Mouse (Mus musculus) cerebellum, postnatal 4 days (tissue): ENCODE results near the gene Tnc.

ENCODE experiments used
- DNase-seq, 2 experiments: peaks; one replicate each; pipeline ENCODE4 v3.0.0; 2022; ENCODE audit warnings: low spot score in 2 of 2, mixed read lengths in 1 of 2

Gene Tnc

DNA sequence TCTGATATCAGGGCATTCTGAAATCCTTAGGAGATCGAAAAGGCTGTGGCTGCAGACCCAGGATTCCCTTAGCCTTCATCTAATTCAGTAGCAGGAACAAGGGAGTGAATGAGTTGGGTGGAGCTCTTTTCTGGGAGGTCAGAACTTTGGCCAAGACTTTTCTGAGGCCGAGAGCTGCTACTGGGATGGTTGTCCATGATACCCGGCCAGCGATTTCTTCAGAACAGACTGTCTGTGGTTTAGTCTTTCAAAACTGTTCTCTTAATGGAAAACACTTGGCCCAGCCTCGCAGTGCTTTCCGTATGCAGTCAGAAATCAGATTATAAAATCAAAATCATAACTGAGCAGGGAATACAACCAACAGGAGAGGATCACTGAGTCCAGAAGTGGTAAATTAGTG lies 21.2 kb downstream of the Tnc start:
- no peak for DNase-seq

- no peak for DNase-seq
Observed at GRCm38 (mm10) chr4:64024041-64024779, 22.6 kb downstream of the Tnc start.

DNA sequence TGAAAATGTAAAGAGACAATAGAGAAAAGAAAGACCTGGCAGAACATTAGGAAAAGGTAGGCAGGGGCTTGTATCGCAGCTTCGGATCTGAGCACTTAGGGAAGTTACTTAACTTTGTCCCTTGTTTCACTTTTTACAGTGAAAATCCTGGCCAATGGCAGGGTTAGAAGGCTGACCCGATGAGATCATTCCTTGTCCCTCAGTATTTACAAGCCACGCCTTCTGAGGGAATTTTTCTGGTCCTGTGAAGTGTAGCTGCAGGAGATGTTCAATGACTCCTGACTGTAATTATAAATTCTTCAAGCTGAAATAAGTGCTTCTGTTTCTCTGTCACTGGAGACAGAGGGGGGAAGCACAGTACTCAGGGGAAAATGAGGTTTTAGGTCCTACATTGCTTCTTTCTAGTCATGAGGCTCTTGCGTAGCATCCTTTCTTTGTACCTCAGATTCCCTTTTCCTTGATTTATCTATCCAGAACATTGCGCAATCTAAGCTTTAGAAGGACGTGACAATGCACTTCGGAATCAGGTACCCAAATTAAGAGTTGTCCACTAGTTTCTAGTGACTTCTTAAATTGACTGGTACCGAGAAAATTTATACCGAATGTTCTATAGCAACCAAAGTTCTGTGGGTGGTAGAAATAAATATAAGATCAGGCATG lies 25.8 kb downstream of the Tnc start:
- no peak for DNase-seq

DNA sequence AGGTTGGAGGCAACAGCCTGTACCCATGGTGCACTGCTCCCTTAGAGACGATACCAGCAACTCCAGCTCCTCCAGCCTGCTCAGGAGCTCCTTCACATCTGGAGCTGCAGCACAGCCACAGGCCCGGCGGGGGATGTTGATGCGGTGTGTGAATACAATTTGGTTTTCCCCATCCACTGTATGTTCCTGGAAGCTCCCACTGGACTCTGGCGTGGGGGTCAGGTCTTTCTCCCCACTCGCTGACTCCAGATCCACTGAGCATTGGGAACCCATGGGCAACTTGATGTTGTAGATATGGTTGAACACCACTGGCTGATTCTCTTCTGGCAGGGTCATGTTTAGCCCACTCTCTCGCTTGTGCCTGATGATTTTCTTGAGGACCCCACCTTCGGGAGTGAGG lies 26.7 kb downstream of the Tnc start:
- no peak for DNase-seq

GRCm38 (mm10) chr4:64011308-64011707 lies 35.5 kb downstream of the Tnc start:
- no peak for DNase-seq

- DNase-seq = no peak
Observed at GRCm38 (mm10) chr4:64009936-64010335, 36.9 kb downstream of the Tnc start.

DNA sequence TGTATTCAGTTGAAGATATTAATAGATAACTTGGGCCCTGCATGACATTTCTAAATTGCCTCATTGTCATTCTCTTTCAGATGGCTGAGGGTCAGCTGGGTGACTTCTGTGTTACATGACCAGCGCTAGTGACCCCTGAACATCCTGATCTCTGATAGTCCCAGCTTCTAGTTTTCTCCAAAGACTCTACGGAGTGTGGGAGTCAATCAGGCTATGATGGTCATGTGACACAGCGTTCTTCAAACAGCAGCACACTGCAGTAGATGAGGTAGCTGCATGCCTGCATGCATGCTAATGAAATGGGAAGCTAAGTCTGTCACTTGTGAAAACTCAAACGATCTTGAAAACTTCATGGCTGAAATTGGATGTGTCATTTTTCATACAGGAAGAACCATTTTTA lies 41.6 kb downstream of the Tnc start:
- DNase-seq = no peak

DNA sequence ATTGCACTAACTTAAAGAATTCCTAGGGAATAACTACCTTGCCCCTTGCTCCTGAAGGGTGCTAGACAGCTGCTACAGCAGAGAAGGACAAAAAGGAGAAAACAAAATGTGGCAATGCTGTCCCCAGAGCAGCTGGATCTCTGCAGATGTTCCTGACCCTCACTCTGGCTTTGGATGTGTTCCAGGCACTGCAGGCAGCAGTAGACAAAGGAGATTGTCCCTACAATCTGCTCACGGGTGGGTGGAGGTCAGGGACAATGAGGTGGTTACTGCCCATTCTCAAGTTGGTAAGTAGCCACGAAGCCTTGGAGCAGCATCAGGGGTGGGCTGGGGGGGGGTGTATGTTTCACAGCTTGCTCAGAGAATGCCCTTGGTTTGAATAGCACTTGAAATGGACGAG lies 43.1 kb downstream of the Tnc start:
- no peak for DNase-seq

- no peak for DNase-seq
Observed at GRCm38 (mm10) chr4:64002168-64002567, 44.6 kb downstream of the Tnc start.

DNA sequence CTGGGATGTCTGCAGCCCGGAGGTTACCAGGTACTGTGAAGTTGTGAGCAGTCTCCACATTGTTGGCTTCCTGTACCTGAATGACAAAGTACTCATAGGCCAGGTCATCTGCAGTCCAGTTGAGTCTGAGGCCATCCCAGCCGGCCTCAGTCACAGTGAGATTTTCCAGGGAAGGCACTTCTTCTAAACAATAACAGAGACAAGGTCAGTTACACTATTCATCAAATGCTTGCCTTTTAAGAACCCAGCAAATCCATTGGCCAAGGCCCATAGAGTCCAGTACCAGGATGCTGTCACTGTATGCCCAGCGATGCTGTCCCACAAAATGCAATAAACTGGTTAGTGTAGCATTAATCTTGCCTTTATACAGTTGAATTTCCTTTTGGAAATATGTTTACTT lies 46.0 kb downstream of the Tnc start:
- no peak for DNase-seq

DNA sequence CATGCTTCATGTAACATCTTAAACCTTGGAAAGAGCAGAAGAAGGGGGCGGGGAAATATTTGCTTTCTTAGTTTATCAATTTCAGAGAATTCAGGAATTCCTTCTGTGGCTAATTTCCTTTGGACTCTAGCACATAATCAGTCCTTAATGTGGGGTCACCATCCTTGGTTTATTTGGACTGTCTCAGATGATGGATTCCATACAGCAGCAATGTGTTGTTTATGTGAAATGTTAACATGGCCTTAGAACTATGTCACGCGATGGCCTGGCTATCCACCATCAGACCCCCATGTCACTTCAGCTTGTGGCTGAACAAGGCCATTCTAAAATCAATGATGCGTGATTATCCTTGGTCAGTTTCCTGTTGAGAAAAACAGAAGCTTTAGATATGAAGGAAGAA lies 46.5 kb downstream of the Tnc start:
- no peak for DNase-seq

DNA sequence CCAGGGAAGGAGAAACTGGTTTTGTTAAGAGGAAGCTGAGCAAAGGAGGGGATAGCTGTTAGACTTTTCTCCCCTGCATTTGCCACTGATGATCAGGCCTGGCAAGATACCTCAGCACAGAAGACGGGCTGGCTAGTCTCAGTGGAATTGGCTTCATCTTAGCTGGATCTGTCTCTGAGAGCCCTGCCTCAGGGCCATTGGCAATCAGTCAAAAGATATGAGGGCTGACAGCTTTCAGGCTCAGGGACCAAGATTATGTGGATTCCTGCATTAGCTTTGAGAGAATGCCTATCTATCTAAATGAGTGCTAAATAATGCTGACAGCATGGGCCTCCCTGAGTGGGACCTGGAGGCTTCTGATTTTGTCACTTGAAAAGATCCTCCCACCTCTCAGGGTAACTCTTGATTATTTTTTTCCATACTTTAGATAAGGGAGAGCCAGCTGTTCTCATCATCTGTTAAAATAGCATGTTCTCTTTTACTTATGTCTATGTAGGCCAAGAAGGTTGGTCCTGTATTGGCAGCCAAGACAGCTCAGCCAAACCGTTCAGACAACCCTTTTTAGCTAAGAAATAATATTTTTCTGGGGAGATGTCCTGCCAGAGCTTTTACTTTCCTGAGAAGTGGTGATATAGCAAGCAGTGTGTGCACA lies 53.2 kb downstream of the Tnc start:
- no peak for DNase-seq

DNA sequence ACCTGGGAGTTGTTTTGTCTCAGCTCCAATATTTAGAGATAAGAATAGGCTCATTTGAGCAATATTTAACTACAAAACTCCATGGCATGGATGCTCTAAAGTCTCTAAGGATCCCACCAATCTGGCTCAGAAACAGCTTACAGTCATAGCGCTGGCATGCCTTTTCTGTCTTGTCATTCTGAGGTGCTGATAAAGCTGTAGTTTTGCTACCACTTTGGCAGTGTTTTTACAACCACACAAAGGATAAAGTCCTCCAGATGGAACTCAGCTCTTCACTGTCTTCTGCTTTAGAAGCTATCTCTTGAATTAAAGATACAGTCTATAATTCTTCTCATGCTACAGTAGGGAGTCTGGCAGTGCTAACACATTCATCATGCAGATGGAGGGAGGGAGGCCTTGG lies 56.6 kb downstream of the Tnc start:
- DNase-seq = no peak

DNA sequence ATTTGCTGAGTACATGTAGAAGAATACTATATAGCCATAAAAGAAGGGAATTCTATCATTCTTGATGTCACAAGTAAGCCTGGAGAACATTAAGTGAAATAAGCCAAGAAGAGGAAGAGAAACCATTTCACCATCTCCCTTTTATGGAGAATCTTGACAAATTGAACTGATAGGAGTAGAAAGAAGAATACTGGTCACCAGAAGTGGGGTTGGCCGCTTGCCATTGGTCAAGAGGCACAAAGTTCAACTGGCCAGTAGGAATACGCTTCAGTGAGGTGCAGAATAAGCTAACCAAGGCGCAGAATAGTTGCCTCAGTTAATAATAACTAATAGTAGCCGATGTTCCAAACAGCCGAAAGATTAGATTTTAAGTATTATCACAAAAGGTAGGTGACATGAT lies 58.7 kb downstream of the Tnc start:
- DNase-seq = no peak

GRCm38 (mm10) chr4:63986576-63986975 lies 60.2 kb downstream of the Tnc start:
- no peak for DNase-seq

DNA sequence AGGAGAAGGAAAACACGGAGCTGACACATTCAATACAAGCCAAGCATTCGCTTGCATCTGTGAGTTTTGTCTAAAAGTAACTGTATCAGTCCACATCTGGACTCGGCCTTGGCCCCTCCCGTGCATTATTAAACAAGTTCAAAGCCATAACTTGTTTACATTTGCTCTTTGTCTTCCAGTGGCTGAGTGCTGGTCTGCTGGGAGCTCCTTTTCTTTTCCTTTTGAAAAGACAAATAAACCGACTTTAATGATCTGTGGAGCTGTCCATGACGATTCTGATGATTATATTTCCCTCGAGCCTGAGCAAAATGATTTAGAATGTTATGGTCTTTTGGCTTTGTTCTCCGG lies 63.7 kb downstream of the Tnc start:
- DNase-seq = no peak

GRCm38 (mm10) chr4:63982425-63983097 lies 64.3 kb downstream of the Tnc start:
- no peak for DNase-seq

DNA sequence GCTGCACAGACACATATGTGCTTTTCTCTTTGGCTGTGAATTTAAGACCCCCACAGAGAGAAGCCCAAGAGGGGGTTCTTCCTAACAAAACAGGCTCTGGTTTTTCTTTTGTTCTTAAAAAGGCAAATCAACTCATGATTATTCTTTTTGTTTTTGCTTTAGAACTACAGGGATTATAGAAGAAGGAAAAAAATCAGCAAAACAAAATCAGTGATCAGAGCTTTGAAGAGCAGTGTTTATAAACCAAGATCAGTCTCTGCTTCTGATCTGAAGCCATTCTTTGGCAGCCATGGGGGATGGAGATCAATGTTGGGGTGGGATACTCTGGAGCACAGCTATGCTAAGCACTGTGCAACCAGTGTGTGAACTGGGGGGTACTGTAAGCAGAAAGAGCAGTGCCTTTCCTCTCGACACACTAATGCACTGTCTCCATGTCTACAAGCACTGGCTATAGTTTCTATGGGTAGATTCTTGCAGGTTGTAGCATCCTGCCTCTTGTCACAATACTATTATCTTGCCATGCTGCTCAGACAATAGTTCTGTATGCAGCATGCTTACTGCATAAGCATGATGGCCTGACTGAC lies 66.5 kb downstream of the Tnc start:
- no peak for DNase-seq

GRCm38 (mm10) chr4:63979635-63980034 lies 67.2 kb downstream of the Tnc start:
- no peak for DNase-seq

DNA sequence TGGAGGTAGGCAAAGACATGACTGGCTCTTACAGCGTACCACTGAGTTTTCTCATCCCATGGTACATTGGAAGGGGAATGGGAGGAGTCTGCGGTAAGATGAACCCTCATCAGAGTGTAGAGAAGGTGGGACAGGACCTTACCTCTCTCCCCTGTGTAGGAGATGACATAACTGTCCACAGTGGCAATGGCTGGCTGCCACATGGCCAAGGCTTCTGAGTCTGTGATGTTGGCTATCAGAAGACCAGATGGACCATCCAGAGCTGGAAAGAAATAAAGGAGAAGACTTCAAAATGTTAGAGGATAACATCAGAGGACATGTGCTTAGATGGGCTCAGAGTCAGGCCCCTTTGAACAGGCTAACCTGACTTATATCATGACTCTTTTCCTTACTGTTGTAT lies 74.3 kb downstream of the Tnc start:
- no peak for DNase-seq

DNA sequence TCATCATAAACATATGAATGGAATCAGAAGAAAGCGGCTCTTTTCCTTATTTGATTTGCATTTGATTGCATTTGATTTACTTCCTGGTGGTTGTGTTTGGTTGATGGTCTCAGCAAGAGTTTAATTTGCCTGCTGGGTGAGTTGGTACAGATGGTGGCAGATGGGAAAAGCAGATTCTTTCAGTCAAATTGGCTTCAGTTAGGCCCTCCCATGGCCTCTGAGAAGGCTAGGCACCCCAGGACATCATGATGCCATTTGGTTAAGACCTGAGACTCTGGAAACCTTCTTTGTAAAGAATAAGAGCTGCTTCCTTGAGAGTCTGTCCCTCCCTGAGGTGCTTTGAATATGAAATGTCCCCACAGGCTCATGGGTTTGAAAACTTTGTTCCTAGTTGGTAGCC lies 75.1 kb downstream of the Tnc start:
- DNase-seq = no peak

DNA sequence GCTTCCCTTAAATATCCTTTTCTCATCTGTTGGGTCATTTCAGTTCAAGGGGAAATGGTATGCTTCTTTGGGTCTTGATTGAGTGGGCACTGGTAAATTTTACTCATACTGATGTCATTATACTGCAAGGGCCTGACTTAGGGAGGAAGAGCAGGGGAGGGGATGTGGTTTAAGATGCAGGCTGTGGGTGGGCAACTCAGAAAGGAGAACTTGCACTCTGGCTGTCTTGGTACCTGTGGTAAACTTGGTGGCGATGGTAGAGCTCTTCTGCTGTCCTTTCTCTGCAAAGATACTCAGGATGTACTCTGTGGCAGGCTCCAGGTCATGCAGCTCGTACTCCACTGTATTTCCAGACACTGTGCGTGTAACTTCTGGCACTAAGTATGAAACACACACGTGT lies 75.9 kb downstream of the Tnc start:
- no peak for DNase-seq
